Mouse (Mus musculus): ENCODE measurements around the gene Ccdc85c.
A peak's percentile ranks its signal among the peaks of the same experiment; 100 is the strongest.

The Ccdc85c gene

DNA sequence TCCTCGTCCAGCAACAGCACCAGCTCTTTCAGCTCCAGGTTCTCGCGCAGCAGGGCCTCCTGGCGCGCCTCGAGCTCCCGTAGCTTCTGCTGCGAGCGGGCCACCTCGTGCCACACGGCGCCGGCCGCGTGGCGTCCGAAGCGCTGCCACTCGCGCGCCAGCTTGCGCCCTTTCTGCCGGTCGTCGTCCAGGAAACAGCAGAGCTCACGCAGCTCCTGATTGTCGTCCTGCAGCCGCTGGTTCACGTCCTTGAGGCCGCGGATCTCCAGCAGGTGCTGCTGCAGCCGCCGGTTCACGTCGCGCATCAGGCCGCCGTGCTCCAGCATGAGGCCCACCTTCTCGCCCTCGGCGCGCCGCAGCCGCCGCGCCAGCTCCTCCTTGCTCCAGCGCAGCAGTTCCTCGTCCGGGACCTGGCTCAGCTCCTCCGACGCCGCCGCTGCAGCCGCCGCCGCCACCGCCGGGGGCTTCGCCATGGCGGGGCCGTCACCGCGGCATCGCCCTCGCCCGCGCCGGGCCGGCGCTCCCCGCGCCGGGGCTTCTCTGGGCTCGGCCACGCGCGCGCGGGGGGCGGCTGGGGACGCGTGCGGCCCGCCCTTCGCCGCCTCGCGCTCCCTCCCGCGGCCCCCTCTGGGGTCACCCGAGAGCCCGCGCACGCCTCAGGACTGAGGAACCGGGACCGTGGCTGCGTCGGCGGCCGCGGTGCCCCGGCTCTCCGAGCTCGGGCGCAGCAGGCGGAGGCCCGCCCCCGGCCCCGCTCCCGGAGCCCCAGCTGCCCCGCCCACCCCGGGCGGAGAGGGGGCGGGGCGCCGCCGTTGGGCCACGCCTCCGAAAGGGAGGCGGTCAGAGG, at the start of gene Ccdc85c:
Ccdc85c (minus strand) TSS at position 765 of the 847 bp plus-strand sequence.
- no peak for DNase-seq

DNA sequence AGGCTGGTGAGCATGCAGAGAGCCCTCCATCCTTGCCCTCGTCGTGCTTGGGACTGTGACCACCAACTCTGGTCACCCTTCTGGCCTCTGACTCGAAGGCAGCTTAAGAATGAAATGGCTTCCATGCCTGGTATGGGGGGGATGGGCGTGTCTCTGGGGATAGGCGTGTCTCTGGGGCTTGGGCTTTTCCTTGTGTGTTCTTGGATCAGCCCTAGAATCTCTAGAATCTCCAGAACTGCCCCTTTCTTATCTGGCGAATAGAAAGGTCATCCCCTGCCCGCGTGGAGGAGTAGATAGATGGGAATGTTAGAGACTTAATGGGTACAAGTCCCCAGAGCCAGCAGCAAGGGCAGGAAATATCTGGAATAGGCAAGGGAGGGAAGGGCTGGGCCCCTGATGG, 44.9 kb upstream of the Ccdc85c start:
- DNase-seq: no peak

DNA sequence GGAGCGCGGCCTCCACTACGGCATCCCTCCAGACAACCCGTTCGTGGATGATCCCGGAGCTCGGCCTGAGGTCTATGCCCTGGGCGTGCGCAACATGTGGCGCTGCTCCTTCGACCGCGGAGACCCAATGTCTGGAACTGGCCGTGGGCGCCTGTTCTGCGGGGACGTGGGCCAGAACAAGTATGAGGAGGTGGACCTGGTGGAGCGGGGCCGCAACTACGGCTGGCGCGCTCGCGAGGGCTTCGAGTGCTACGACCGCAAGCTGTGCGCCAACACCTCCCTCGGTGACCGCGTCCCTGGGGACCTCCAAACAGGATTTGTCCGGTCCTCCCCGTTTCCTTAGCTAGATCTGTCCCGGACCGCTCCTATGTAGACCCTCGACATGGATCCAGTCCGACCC, 43.3 kb upstream of the Ccdc85c start:
- no peak for DNase-seq

DNA sequence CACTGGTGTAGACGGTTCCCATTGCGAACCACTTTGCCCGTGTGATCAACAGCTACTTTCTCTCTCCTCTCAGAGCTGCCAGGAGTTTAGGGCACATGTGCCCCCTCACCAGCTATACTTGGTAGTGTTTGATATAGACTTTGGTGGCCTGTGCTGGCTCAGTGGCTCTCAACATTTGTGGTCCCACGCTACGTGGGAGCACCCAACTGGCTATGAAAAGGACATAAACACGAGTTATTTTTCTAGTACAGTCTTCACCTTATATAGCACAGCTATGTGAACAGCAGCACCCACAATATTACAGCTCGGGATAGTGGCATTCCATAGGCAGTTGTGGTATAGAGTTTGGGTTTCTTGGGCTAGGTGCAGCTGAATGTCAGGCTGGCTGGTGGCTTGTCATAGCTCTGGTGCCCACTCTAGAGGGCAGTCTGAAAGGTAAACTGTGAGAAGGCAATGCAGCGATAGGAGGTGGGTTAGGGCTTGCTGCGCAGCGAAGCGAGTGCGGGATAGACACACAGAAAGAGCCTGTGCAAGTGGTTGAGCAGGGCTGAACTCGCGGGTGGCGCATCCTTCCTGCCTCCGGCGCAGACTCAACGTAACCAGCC, 42.7 kb upstream of the Ccdc85c start:
- no peak for DNase-seq

GRCm38 (mm10) chr12:108317201-108317738, 42.0 kb upstream of the Ccdc85c start:
- DNase-seq: no peak

DNA sequence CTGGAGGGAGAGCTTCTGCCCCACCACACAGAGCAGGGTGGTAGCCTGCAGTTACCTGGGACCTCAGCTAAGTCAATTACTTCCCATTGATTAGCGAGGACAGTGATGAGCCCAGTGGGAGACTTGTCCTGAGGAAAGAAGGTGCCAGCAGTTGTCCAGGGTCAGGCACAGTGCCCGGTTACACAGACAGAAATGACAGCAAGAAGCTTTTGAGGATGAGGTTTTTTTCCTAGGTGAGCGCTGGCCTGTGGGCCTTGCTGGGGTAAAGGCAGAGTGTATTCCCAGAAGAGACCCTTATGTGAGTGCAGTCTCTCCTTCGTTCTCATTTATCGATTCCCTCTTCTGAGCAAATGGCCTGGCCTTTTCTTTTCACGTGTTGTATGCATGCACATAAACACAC, 41.4 kb upstream of the Ccdc85c start:
- DNase-seq: no peak

DNA sequence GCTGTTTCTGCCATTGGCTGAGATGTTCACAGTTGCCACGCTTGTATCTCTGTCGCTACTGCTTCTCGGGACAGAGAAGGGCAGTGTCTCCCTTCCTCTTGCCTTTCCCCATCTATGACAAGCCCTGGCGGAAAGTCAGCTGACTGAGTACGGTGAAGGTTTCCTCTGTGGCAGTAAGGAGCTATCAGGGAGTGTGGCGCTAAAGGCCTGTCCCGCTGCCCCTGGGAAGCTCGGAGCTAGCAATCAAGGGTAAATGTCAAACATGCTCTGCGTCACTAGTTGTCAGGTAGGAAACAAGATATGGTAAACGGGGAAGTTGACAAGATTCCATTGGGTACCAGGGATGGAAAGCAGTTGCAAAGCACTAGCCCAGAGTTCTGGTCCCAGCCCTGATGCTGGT, 40.6 kb upstream of the Ccdc85c start:
- DNase-seq: no peak

DNA sequence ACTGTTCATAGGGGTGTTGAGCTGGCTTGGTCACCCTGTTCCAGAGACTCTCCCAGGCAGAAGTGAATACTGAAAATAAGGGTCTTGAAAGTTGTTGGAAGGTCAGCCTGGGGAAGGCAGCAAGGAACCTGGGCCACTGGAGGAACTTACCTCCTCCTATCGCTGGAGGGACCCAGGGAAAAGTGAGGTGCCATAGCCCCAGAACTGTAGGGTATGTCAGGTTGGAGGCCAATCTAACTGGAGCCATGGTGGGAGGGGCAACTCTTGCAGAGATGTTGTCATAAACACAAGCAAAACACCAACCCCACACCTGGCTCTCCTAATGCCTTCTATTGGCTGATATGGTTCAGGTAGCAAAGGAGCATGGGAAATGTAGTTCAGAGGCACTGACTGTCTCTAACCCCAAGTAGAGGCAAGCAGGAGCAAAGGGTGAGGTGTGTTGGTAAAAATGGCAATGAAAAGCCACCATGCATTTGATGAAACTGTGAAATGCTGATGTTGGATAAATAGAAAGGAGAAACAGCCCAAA, 38.1 kb upstream of the Ccdc85c start:
- DNase-seq: no peak

GRCm38 (mm10) chr12:108312432-108312851, 37.2 kb upstream of the Ccdc85c start:
- DNase-seq: no peak

DNA sequence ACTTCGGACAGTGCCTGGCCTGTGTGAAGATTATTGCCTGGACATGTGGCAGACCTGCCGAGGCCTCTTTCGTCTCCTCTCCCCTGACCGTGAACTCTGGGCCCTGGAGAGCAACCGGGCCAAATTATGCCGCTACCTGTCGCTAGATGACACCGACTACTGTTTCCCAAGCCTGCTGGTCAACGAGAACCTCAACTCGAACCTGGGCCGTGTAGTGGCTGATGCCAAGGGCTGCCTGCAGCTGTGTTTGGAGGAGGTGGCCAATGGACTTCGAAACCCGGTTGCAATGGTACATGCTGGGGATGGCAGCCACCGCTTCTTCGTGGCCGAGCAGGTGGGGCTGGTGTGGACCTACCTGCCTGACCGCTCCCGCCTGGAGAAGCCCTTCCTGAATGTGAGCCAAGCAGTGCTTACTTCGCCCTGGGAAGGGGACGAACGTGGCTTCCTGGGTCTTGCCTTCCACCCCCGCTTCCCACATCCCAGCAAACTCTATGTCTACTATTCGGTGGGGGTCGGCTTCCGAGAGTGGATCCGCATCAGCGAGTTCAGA, 36.6 kb upstream of the Ccdc85c start:
- DNase-seq: no peak

DNA sequence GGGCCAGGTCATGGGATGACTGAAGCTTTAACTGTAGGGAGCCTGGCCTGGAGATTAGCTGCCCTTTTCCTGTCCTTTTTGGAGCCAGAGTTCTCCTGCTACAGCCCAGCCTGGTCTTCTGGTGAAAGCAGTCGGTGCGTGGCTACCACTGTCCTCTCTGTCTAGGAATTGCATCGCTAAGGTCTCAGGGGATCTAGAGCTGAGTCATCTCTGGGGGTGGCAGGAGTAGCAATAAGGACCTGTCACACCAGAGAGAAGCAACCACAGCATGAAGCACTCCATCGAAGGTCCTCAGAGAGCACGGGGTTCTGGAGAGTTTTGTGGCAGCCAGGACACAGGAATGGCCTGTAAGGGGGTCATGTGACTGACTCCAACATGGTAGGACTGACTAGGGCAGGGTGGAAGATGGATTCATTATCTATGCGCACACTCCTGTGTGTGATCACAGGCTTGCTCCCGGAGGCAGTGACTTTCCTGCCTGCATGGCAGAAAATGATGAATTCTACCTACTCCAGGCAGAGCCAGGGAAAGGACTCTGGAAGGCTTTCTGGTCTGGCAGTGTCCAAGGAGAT, 35.3 kb upstream of the Ccdc85c start:
- no peak for DNase-seq

- DNase-seq: no peak
These were observed 34.8 kb upstream of the Ccdc85c start for GRCm38 (mm10) chr12:108310041-108310440.

DNA sequence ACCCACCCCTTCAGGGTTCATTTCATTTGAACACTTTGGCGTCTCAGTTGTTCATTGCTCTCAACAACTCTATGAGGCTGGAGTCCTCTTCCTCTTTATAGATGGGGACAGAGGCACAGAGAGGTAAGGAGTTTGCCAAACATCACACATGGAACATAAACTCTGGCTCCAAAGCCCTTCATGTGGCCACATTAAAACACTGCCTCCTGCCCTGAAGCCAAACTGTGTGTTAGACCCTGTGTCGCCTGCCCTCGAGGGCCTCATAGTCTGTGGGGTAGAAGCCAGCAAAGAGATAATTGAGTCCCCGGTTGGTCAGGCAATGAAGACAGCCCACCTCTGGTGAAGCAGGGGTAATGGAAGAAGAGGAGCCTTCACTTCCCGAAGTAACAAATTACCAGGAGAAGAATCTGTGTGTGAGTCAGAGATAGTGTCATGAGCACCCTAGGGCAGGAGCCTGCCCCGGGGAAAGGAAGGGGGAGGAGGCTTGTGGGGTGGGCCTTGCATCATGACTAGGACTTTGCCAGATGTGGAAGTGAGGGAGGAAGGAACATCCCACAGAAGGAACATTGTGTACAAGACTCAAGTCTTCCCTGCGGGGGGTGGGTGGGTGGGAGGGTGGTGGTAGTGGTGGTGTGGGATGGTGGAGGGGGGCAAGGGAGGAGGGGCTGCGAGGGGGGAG, 34.0 kb upstream of the Ccdc85c start:
- no peak for DNase-seq

DNA sequence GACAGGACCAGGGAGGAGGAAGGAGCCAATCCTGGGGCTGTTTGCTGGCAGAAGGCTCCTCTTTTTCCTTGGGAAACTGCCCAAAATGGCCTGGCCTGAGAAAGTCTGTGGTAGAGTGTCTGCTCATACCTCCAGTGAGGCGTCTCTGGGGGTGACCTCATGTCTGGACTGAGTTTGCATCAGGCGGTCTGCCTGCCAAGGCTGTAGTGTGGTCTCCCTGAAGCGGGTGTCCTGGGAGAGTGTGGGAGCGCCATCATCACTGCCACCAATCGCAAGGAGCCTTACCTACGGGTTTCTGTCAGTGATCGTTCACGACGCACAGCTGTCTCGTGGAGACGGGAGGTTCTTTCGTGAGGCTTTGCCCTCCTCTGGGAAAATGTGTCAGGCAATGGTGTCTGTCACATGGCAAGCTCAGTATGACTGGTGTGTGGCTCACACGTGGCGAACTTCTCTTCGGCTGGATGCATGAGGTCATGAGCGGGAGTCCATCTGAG, 33.2 kb upstream of the Ccdc85c start:
- no peak for DNase-seq

DNA sequence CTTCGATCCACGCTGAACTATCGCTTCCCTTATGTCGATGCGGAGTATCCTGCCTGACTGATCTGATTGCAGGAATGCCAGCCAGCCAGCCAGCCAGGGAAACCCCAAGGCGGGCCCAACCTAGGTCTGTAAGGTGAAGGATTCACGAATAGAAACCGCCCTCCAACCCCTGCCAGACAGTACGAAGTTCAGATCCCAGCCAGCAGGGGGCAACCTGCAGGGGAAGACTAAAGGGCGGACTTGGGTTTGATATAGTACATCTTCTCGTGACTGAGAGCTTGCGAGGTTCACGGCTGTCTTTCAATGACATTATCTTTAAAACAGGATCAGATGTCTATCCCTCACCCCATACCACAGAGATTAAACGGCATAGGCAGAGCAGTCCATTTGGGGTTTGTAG, 32.3 kb upstream of the Ccdc85c start:
- peak; percentile 61 for DNase-seq

GRCm38 (mm10) chr12:108305812-108306794, 30.9 kb upstream of the Ccdc85c start, which contains the start of gene Hhipl1:
Hhipl1 (plus strand) TSS chr12:108306270.
- no peak for DNase-seq

DNA sequence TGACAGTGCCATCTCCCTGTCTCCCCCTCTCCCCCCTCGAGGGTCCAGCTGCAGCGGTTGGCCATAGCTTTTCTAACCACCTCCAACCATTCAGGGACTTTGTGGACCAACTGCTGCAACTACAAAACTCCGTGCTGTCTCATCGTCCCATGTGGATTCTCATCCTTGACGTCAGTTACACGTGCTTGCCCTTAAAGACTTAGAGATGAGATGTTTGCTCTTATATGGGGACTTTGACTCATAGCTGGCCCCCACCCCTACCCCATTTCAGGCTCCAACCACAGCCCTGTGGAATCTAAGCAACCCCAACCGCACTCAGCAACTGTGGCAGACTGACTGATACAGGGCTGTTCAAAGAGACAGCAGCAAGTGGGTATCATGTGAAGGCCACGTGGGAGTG, 29.9 kb upstream of the Ccdc85c start:
- no peak for DNase-seq

DNA sequence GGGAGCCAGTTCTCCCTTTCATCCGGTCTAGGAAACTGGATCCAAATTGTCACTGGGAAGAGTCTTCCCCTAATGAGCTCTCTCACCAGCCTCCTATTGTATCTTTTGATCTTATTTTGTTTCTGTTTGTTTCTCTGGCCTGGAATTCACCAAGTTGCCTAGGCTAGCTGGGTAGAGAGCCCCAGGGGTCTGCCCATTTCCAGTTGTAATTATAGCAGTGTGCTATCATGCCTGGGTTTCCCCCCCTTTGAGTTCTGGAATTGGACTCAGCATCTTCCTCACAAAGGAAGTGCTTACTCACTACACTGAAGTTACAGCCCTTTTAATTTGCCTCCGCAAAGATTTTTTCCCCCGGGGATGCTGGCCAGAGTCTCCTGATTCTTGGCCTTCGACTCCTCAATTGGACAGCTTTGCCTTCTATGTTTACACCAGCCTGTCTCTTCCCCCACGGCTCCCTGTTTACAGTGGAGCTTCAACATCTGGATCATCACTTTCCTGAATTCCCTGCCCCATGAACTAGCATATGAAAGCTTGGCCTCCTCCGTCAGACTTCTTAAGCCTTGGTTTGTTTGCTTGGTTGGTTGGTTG, 28.6 kb upstream of the Ccdc85c start:
- no peak for DNase-seq

DNA sequence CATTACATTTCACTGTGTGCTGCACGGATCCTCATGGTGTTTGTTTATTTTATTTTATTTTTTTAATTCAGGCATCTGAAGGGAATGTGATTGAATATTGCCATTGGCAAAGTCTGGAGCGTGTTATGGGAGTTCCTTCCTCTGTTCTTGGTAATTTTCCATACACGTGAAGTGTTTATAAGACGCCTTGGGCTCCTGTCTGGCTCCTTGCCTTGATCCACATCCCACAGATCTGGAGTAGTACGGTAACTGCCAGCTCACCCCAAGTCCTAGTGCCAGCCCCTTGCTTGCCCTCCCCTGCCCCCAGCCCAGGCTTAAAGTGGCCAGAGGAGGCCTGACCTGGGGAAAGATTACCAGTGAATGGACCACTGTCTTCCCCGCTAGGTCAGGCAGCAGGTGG, 25.8 kb upstream of the Ccdc85c start:
- DNase-seq: no peak

DNA sequence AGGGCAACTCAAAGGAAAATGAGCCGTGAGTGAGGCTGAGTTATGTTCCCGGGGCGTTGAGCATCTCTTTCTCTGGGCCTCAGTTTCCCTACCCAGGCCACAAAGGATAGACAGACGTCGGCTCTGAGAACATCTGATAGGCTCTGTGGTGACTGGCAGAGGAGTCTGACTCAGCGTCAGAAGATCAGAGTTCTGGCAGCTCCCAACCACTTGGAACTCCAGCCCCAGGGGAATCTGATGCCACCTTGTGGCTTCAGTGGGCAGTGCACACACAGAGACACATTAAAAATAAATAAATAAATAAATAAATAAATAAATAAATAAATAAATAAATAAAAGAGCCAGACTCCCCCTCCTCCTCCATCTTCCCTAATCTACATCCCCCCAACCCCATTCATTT, 21.8 kb upstream of the Ccdc85c start:
- no peak for DNase-seq

GRCm38 (mm10) chr12:108294620-108295019, 19.4 kb upstream of the Ccdc85c start:
- DNase-seq: no peak
